Mouse (Mus musculus) bone marrow macrophage, adult 2 months (primary cell): ENCODE results near the gene Atf7.

Experiments
- CTCF ChIP-seq: IDR thresholded peaks from 2 replicates; pipeline ENCODE4 v1.5.1; 2012; ENCODE audit warnings: low read depth, mild to moderate bottlenecking, low read length, moderate library complexity
- POLR2A ChIP-seq: IDR thresholded peaks from 2 replicates; pipeline ENCODE4 v1.6.1; 2012; ENCODE audit warnings: mild to moderate bottlenecking, low read depth, low read length, borderline replicate concordance

DNA sequence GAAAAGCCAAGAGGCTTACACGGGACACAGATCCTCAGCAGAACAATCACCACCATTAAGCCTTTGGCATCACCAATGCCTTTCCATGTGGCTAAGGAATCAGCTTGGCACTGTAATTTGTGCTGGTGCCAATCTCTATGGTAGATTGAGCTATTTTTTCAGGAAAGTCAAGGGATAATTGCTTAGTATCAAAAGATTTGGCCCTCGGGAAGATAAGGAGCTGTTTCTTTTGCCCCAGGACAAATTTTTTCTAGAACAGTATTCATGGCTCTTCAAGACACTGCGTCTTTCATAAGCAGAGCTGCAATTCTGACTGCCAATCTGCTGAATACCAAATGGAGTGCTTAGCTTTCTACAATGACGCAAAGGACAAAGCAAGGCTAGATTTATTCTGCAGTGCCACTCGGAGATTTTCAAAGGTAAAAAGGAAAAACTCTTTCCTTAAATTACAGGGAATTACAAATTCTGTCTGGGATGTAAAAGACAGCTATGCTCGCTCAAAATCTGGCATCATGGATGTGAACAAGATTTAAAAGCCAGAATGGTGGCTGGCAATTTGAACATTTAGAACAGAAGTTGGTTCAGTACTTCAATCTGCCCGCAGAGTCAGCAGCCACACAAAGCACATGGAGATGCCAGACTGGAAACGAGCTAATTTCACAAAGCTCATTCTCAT, 41.4 kb downstream of the Atf7 start:
- TF ChIP-seq CTCF (no peak), POLR2A (no peak)
